Mouse (Mus musculus): ENCODE measurements around the gene Aqr. TPM values are rescaled to one million over a fixed set of nuclear protein-coding genes. Genes with fewer than 3 reads are reported as not detected.
A peak's percentile ranks its signal among the peaks of the same experiment; 100 is the strongest.

Gene Aqr
- total and polyA plus RNA-seq, 2 experiments from 2014 or later: 15.0 to 18.6 TPM

DNA sequence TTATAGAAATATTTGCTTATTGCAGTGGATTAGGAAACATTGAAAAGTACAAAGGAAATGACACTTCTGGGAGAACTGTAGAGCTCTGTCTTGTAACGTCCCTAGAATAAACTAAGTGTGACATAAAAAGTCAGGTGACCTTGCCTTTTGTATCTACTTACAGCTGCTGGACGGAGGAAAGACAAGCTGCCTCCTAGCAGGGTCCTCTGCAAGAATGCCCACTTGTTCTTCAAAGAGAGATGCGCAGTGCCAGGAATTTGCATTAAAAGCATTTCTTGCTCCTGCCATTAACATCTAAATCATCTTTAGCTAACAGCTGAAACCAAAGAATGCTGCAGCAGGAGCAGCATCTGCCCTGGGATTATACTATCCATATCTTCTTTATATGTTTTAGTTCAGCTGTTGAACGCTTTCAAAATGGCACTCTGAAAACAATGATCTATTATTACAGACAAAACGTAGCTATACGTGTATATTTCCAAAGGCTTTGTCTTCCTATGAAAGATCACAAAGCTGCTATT is 126.7 kb downstream of the Aqr start:
- Histone ChIP-seq H3K9me3 (replicated peaks; ENCODE audit: control insufficient read depth, low read length) (no peaks in the 10 kb centered on the region), H3K36me3 (replicated peaks; ENCODE audit: control insufficient read depth, insufficient read depth, low read length) (no peaks in the 10 kb centered on the region; the same call in 1 of the 2 replicates), H3K4me3 (ENCODE audit: low read depth, low read length) (no peak overlapping the region), H3K4me2 (ENCODE audit: low read depth, low read length) (no peak overlapping the region), H3K4me1 (ENCODE audit: control insufficient read depth, insufficient read depth) (peaks cover 9% of the 10 kb centered on the region; the same call in 1 of the 2 replicates), H3K27ac (ENCODE audit: low read depth) (0 out of 2 replicates have a peak overlapping the region, but pooled peaks have one; percentile 48), H3K27me3 (ENCODE audit: control insufficient read depth, insufficient read depth, low read length) (no peaks in the 10 kb centered on the region), H3K9ac (replicated peaks; ENCODE audit: low read depth, low read length) (no peak overlapping the region)
- WGBS: 48% methylated on average over 6 of the region's 6 CpGs
- DNase-seq (ENCODE audit: low spot score) (no peak), ATAC-seq (ENCODE audit: insufficient read depth, low read depth) (no peak)
- TF ChIP-seq CTCF (IDR thresholded peaks at IDR 0.05; ENCODE audit: low read depth) (no peak), EP300 (IDR thresholded peaks at IDR 0.05; ENCODE audit: low read depth) (no peak)

- Histone ChIP-seq H3K4me1 (ENCODE audit: control insufficient read depth, insufficient read depth) (peaks cover 9% of the 10 kb centered on the region; the same call in 1 of the 2 replicates), H3K36me3 (replicated peaks; ENCODE audit: control insufficient read depth, insufficient read depth, low read length) (no peaks in the 10 kb centered on the region; the same call in 1 of the 2 replicates), H3K4me2 (ENCODE audit: low read depth, low read length) (no peak overlapping the region), H3K9me3 (replicated peaks; ENCODE audit: control insufficient read depth, low read length) (no peaks in the 10 kb centered on the region), H3K9ac (replicated peaks; ENCODE audit: low read depth, low read length) (no peak overlapping the region), H3K27ac (ENCODE audit: low read depth) (no peak overlapping the region), H3K27me3 (ENCODE audit: control insufficient read depth, insufficient read depth, low read length) (no peaks in the 10 kb centered on the region), H3K4me3 (ENCODE audit: low read depth, low read length) (no peak overlapping the region)
- DNase-seq (ENCODE audit: low spot score): no peak
- 50% methylated on average over 1 of the region's 1 CpGs for WGBS
- no peak for ATAC-seq (ENCODE audit: insufficient read depth, low read depth)
- TF ChIP-seq CTCF (IDR thresholded peaks at IDR 0.05; ENCODE audit: low read depth) (no peak), EP300 (IDR thresholded peaks at IDR 0.05; ENCODE audit: low read depth) (no peak)
Observed at GRCm38 (mm10) chr2:114059608-114060007, 127.2 kb downstream of the Aqr start.

- H3K27me3 ChIP-seq (ENCODE audit: control insufficient read depth, insufficient read depth, low read length): no peaks in the 10 kb centered on the region
- ATAC-seq (ENCODE audit: insufficient read depth, low read depth) (peak; percentile 14; the same call in 1 of the 2 replicates), DNase-seq (ENCODE audit: low spot score) (peak; percentile 78)
- peak overlapping the region; percentile 99 for H3K27ac ChIP-seq (ENCODE audit: low read depth)
- H3K4me2 ChIP-seq (ENCODE audit: low read depth, low read length): peak overlapping the region; percentile 53
- no peaks in the 10 kb centered on the region for H3K9me3 ChIP-seq (replicated peaks; ENCODE audit: control insufficient read depth, low read length)
- peaks cover 9% of the 10 kb centered on the region; the same call in 1 of the 2 replicates for H3K4me1 ChIP-seq (ENCODE audit: control insufficient read depth, insufficient read depth)
- peak overlapping the region; percentile 12; the same call in 1 of the 2 replicates for H3K4me3 ChIP-seq (ENCODE audit: low read depth, low read length)
- no peaks in the 10 kb centered on the region for H3K36me3 ChIP-seq (replicated peaks; ENCODE audit: control insufficient read depth, insufficient read depth, low read length)
- 0 out of 2 replicates have a peak, but pooled peaks have one; percentile 26 for TF ChIP-seq EP300 (IDR thresholded peaks at IDR 0.05; ENCODE audit: low read depth)
- TF ChIP-seq CTCF (IDR thresholded peaks at IDR 0.05; ENCODE audit: low read depth): no peak
- WGBS: 31% methylated on average over 10 of the region's 10 CpGs
- peak overlapping the region; percentile 57; the same call in 1 of the 2 replicates for H3K9ac ChIP-seq (replicated peaks; ENCODE audit: low read depth, low read length)
Observed at GRCm38 (mm10) chr2:114058226-114058796, 128.5 kb downstream of the Aqr start.

DNA sequence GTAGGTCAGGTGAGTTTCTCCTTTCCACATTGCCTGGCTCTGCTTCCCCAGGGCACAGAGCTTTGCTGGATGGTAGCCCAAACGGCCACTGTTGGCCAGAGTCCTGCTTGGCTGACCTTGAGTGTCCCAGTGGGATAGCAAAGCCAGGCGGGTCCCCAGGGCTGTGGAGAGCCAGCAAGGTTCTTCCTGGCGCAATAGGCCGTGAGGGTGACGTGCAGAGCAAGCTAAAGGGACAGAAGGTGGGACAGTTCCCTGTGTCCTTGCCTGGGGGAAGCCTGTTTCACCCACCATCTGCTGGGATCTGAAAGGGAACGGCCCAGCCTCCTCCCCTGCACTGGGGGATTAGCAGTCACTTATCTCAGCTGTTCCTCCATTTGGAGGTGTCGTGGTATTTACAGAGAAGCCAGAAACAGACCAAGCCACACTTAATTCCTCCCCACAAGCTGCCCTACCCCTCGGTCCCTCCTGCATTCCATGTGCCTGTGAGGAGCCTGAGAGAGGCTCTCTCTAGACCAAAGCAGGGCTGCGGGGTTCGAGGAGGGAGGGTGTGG is 129.4 kb downstream of the Aqr start:
- Histone ChIP-seq H3K4me3 (ENCODE audit: low read depth, low read length) (peak overlapping the region; percentile 12; the same call in 1 of the 2 replicates), H3K36me3 (replicated peaks; ENCODE audit: control insufficient read depth, insufficient read depth, low read length) (no peaks in the 10 kb centered on the region), H3K9ac (replicated peaks; ENCODE audit: low read depth, low read length) (peak overlapping the region; percentile 57), H3K9me3 (replicated peaks; ENCODE audit: control insufficient read depth, low read length) (no peaks in the 10 kb centered on the region), H3K27me3 (ENCODE audit: control insufficient read depth, insufficient read depth, low read length) (no peaks in the 10 kb centered on the region), H3K27ac (ENCODE audit: low read depth) (peak overlapping the region; percentile 99), H3K4me2 (ENCODE audit: low read depth, low read length) (peak overlapping the region; percentile 53), H3K4me1 (ENCODE audit: control insufficient read depth, insufficient read depth) (0 out of 2 replicates have a peak, but pooled peaks cover 9% of the 10 kb centered on the region)
- 8% methylated on average over 10 of the region's 10 CpGs for WGBS
- TF ChIP-seq EP300 (IDR thresholded peaks at IDR 0.05; ENCODE audit: low read depth): peak; percentile 77; the same call in 1 of the 2 replicates
- TF ChIP-seq CTCF (IDR thresholded peaks at IDR 0.05; ENCODE audit: low read depth): no peak
- DNase-seq (ENCODE audit: low spot score) (peak; percentile 89), ATAC-seq (ENCODE audit: insufficient read depth, low read depth) (peak; percentile 70)

DNA sequence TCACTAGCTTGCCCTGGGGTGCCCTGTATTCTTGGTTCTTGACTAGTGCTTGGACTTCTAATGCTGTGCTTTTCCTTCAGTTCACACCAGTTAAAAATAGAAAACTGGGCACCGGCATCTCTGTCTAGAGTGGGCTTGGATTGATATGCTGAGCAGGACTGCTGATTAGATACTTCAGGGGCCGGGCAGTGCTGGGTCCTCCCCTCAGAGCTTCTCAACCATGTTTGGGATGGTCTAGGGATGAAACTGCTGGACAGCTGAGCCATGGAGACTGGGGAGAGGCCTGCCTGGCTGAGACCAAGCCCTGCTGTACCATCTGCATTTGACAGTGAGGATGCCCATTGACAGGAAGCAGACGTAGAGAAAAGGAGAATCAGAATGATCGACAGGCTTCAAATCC is 132.7 kb downstream of the Aqr start:
- peak overlapping the region; percentile 84 for H3K9ac ChIP-seq (replicated peaks; ENCODE audit: low read depth, low read length)
- peak; percentile 92 for DNase-seq (ENCODE audit: low spot score)

More for the DNA sequence above, 132.7 kb downstream of the Aqr start:
- Histone ChIP-seq H3K27me3 (ENCODE audit: control insufficient read depth, insufficient read depth, low read length) (no peaks in the 10 kb centered on the region), H3K27ac (ENCODE audit: low read depth) (peak overlapping the region; percentile 96), H3K36me3 (replicated peaks; ENCODE audit: control insufficient read depth, insufficient read depth, low read length) (peaks cover 16% of the 10 kb centered on the region), H3K4me1 (ENCODE audit: control insufficient read depth, insufficient read depth) (0 out of 2 replicates have a peak, but pooled peaks cover 5% of the 10 kb centered on the region), H3K4me3 (ENCODE audit: low read depth, low read length) (peak overlapping the region; percentile 53), H3K9me3 (replicated peaks; ENCODE audit: control insufficient read depth, low read length) (no peaks in the 10 kb centered on the region), H3K4me2 (ENCODE audit: low read depth, low read length) (peak overlapping the region; percentile 60)
- 26% methylated on average over 4 of the region's 4 CpGs for whole genome bisulfite sequencing
- no peak for TF ChIP-seq CTCF (IDR thresholded peaks at IDR 0.05; ENCODE audit: low read depth)
- peak; percentile 91 for TF ChIP-seq EP300 (IDR thresholded peaks at IDR 0.05; ENCODE audit: low read depth)
- ATAC-seq (ENCODE audit: insufficient read depth, low read depth): peak; percentile 50

All from heart, postnatal 0 days (tissue).